Mouse (Mus musculus) CH12.LX (cell line): Measurements from ENCODE around the gene Rapgef2. TPM values are rescaled to one million over a fixed set of nuclear protein-coding genes. Genes with fewer than 3 reads are reported as not detected.

ENCODE experiments used
- DNase-seq: peaks from one replicate; pipeline ENCODE4 v3.0.0-alpha.2; 2013; ENCODE audit errors: extremely low read depth
- H3K27ac ChIP-seq: 2 replicates; pipeline ENCODE4 v1.5.1; 2012; ENCODE audit warnings: low read depth, mild to moderate bottlenecking, control low read depth, moderate library complexity; ENCODE audit not compliant: insufficient read depth
- H3K27me3 ChIP-seq: replicated peaks from 2 replicates; pipeline ENCODE3; 2012; ENCODE audit warnings: inconsistent platforms
- H3K36me3 ChIP-seq, 2 experiments: replicated peaks in 1 of 2; 2 replicates each; pipeline versions ENCODE3 to v1.6.1; 2012; ENCODE audit warnings: inconsistent platforms in 1 of 2, low read length in 1 of 2, mild to moderate bottlenecking in 1 of 2, mixed read lengths in 1 of 2, moderate library complexity in 1 of 2; ENCODE audit not compliant: control insufficient read depth in 1 of 2, insufficient read depth in 1 of 2
- H3K4me1 ChIP-seq, 2 experiments: 2 replicates each; pipeline ENCODE4 v1.6.1; 2012; ENCODE audit warnings: inconsistent platforms in 1 of 2, moderate library complexity in 1 of 2; ENCODE audit not compliant: insufficient read depth in 2 of 2, control insufficient read depth in 1 of 2
- H3K4me2 ChIP-seq: 2 replicates; pipeline ENCODE4 v1.6.1; 2012; ENCODE audit warnings: low read depth, mild to moderate bottlenecking, control low read depth; ENCODE audit not compliant: poor library complexity, insufficient read depth, severe bottlenecking
- H3K4me3 ChIP-seq, 3 experiments: fragments of 150-350 bp in 1 of 3; sonication (generic) in 1 of 3; replicated peaks in 1 of 3; 2 replicates each; pipeline versions ENCODE3 to v1.5.1; 2011 to 2012; ENCODE audit warnings: low read depth in 2 of 3, low read length in 2 of 3, mild to moderate bottlenecking in 2 of 3, moderate library complexity in 2 of 3, control low read depth in 1 of 3, improper control_type of control experiment in 1 of 3, inconsistent platforms in 1 of 3, mixed read lengths in 1 of 3; ENCODE audit not compliant: poor library complexity in 1 of 3
- H3K79me2 ChIP-seq: replicated peaks from 2 replicates; pipeline ENCODE4 v1.6.1; 2012; ENCODE audit warnings: mild to moderate bottlenecking, moderate library complexity; ENCODE audit not compliant: control insufficient read depth, poor library complexity, insufficient read depth, severe bottlenecking; ENCODE audit errors: extremely low read depth
- H3K9ac ChIP-seq: 2 replicates; pipeline ENCODE4 v1.6.1; 2012; ENCODE audit warnings: low read depth, mild to moderate bottlenecking, control low read depth, moderate library complexity; ENCODE audit not compliant: insufficient read depth
- H3K9me3 ChIP-seq: replicated peaks from 2 replicates; pipeline ENCODE3; 2012; ENCODE audit warnings: low read length, inconsistent platforms, mixed read lengths
- BHLHE40 ChIP-seq: IDR thresholded peaks from 2 replicates; pipeline ENCODE4 v1.6.1; 2011; ENCODE audit warnings: mild to moderate bottlenecking, low read depth, low read length, improper control_type of control experiment
- CHD1 ChIP-seq: IDR thresholded peaks from 2 replicates; pipeline ENCODE4 v1.6.1; 2012; ENCODE audit warnings: low read depth, low read length, improper control_type of control experiment, inconsistent platforms
- CHD2 ChIP-seq: IDR thresholded peaks from 2 replicates; pipeline ENCODE4 v1.6.1; 2011; ENCODE audit warnings: low read length, improper control_type of control experiment
- IRF4 ChIP-seq: IDR thresholded peaks from 2 replicates; pipeline ENCODE4 v1.6.1; 2014; ENCODE audit warnings: low read depth, mild to moderate bottlenecking, inconsistent platforms, low read length, improper control_type of control experiment
- JUND ChIP-seq: conservative IDR thresholded peaks from 2 replicates; pipeline ENCODE4 v1.6.1; 2011; ENCODE audit warnings: low read depth, low read length, improper control_type of control experiment
- MAFK ChIP-seq: IDR thresholded peaks from 2 replicates; pipeline ENCODE4 v1.6.1; 2011; ENCODE audit warnings: low read length, improper control_type of control experiment; ENCODE audit not compliant: insufficient replicate concordance
- MAX ChIP-seq: IDR thresholded peaks from 2 replicates; pipeline ENCODE4 v1.6.1; 2011; ENCODE audit warnings: low read length, improper control_type of control experiment
- MXI1 ChIP-seq: IDR thresholded peaks from 2 replicates; pipeline ENCODE4 v1.6.1; 2011; ENCODE audit warnings: mild to moderate bottlenecking, low read depth, low read length, improper control_type of control experiment
- MYC ChIP-seq: IDR thresholded peaks from 2 replicates; pipeline ENCODE4 v1.6.1; 2011; ENCODE audit warnings: low read depth, mild to moderate bottlenecking, improper control_type of control experiment, low read length
- NRF1 ChIP-seq: IDR thresholded peaks from 2 replicates; pipeline ENCODE4 v1.6.1; 2014; ENCODE audit warnings: low read depth, mild to moderate bottlenecking, inconsistent platforms, low read length, improper control_type of control experiment, moderate library complexity
- PAX5 ChIP-seq: IDR thresholded peaks from 2 replicates; pipeline ENCODE4 v1.6.1; 2012; ENCODE audit warnings: low read length, inconsistent platforms, mixed read lengths
- POLR2AphosphoS2 ChIP-seq: IDR thresholded peaks from 2 replicates; pipeline ENCODE4 v1.6.1; 2011; ENCODE audit warnings: low read depth, low read length, improper control_type of control experiment
- RAD21 ChIP-seq: IDR thresholded peaks from 2 replicates; pipeline ENCODE4 v1.6.1; 2011; ENCODE audit warnings: low read depth, mild to moderate bottlenecking, low read length, improper control_type of control experiment, moderate library complexity
- SIN3A ChIP-seq: IDR thresholded peaks from 2 replicates; pipeline ENCODE4 v1.6.1; 2012; ENCODE audit warnings: low read length, improper control_type of control experiment, inconsistent platforms
- SMC3 ChIP-seq: IDR thresholded peaks from 2 replicates; pipeline ENCODE4 v1.6.1; 2011; ENCODE audit warnings: low read depth, low read length, improper control_type of control experiment
- TBP ChIP-seq: conservative IDR thresholded peaks from 2 replicates; pipeline ENCODE4 v1.6.1; 2011; ENCODE audit warnings: low read depth, low read length, improper control_type of control experiment
- USF1 ChIP-seq: IDR thresholded peaks from 2 replicates; pipeline ENCODE4 v1.6.1; 2014; ENCODE audit warnings: low read depth, mild to moderate bottlenecking, inconsistent platforms, low read length, improper control_type of control experiment
- ZKSCAN1 ChIP-seq: IDR thresholded peaks from 2 replicates; pipeline ENCODE4 v1.6.1; 2012; ENCODE audit warnings: low read depth, inconsistent platforms, low read length, improper control_type of control experiment, borderline replicate concordance
- ZMIZ1 ChIP-seq: IDR thresholded peaks from 2 replicates; pipeline ENCODE4 v1.6.1; 2012; ENCODE audit warnings: low read depth, mild to moderate bottlenecking, inconsistent platforms, low read length, improper control_type of control experiment
- ZNF384 ChIP-seq: IDR thresholded peaks from 2 replicates; pipeline ENCODE4 v1.6.1; 2012; ENCODE audit warnings: low read depth, low read length, improper control_type of control experiment, inconsistent platforms
- dilution Hi-C: fragments of 300-500 bp; cut with MboI; formaldehyde crosslinking; loops from 2 replicates; pipeline ENCODE4 v1.14.3; 2020; ENCODE audit warnings: low sequenced_read_pairs; ENCODE audit not compliant: extremely low pct_unique_long_range_greater_than_20kb, extremely low pct_ligation_motif_present
- in situ Hi-C: fragments of 300-500 bp; cut with MboI; formaldehyde crosslinking; loops from 3 replicates; pipeline ENCODE4 v1.14.3; 2019; ENCODE audit warnings: low sequenced_read_pairs, low pct_ligation_motif_present, low pct_unique_long_range_greater_than_20kb, mixed read lengths
- polyA plus RNA-seq: library from polyadenylated mRNA; unstranded; fragments of >175 nt; gene quantifications from 2 replicates; pipeline ENCODE4 v1.2.1, GENCODE M21; 2012; ENCODE audit warnings: low read depth; ENCODE audit not compliant: insufficient read length
- total RNA-seq, 2 experiments: library from RNA; depleted of rRNA; stranded (reverse); fragments of 300-350 nt in 1 of 2; fragments of >200 nt in 1 of 2; gene quantifications; 2 replicates each; pipeline ENCODE4 v1.2.3; 2012 to 2014

Gene Rapgef2
- total and polyA plus RNA-seq, 3 experiments: 0.72 to 3.1 (median 2.6) TPM

DNA sequence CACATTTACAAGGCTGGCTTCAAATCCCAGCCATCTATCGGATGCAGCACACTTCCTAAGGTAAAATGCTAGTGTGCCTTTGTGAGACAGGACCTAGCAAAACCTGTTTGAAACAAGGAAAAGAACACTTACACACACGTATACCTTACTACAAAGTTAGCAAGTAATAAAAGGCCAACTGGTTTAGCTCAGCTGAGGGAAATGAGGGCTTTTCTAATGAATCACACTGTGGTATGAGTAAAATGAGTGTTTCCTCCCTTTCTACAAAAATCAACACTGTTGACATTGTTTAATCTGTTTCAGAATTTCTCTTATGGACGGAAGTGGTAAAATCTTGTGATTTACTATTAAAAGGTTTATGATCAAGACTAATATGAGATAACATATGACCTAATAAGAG lies 104.0 kb downstream of the Rapgef2 start:
- Histone ChIP-seq H3K79me2 (no peaks in the 10 kb centered on the region), H3K27me3 (no peaks in the 10 kb centered on the region), H3K4me3 (no peak overlapping the region), H3K9me3 (no peaks in the 10 kb centered on the region), H3K4me2 (no peak overlapping the region), H3K4me1 (peaks cover 0 to 15% of the 10 kb centered on the region in 2 experiments; a peak in 2 of 4 replicates), H3K9ac (no peak overlapping the region), H3K27ac (no peak overlapping the region)
- in situ Hi-C loops: no loop called here
- DNase-seq: no peak
- TF ChIP-seq IRF4 (no peak), CHD2 (no peak), TBP (no peak), JUND (no peak), ZKSCAN1 (no peak), CHD1 (no peak), NRF1 (no peak), MAFK (no peak), RAD21 (no peak), MXI1 (no peak), MAX (no peak), BHLHE40 (no peak), SMC3 (no peak), SIN3A (no peak), ZNF384 (no peak), MYC (no peak), ZMIZ1 (no peak), USF1 (no peak), POLR2AphosphoS2 (no peak), PAX5 (no peak)
- TF ChIP-seq, all 38 proteins: peak for 0
- peaks cover 0 to 1% of the 10 kb centered on the region in 2 experiments for H3K36me3 ChIP-seq
- dilution Hi-C loops: no loop called here

DNA sequence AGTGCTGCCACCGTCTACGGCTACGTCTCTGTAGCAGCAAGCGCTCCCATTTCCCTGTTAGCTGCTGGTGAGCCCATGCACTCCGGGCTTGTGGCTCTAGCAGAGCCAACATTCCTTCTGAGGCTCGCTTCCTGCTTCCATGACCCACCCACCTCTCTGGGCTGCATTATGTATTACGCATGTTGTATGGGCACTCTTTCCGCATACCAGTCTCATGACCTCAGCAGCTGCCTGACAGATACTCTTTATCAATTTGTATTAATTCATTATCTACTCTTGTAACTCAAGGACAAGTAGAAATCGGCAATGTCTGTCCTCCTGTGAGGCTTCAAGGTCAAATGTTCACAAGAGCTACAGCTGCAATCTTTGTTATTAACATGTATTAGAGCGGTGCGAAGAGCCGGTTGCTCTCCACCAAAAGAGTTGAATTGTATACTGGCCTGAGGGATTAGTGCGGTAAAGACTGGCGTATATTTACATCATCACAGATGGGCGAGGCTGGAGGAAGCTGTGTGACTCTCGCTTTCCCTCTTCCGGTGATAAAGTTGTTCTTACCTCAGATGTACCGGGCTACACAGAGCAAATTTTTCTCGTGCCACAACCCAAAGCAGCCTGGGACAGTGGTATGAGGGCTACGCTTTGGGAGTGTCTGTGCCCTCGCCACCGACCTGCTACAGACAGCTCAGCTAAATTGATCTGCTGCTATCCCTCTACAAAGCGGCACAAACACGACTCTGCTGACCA lies 104.9 kb downstream of the Rapgef2 start:
- no peak for DNase-seq
- Histone ChIP-seq H3K4me2 (no peak overlapping the region), H3K4me1 (peaks cover 0 to 24% of the 10 kb centered on the region in 2 experiments; a peak in 2 of 4 replicates), H3K79me2 (no peaks in the 10 kb centered on the region), H3K36me3 (peaks cover 0 to 1% of the 10 kb centered on the region in 2 experiments), H3K27me3 (no peaks in the 10 kb centered on the region), H3K9me3 (no peaks in the 10 kb centered on the region), H3K4me3 (no peak overlapping the region), H3K27ac (no peak overlapping the region), H3K9ac (no peak overlapping the region)
- no peak for TF ChIP-seq BHLHE40
- in situ Hi-C loops: no loop called here
- dilution Hi-C loops: no loop called here
